Mouse (Mus musculus): ENCODE data around the gene Pcdh18.

- no peak for TF ChIP-seq POLR2A (IDR thresholded peaks at IDR 0.05; ENCODE audit: extremely low read depth, insufficient read depth, low read length)
- TF ChIP-seq CTCF (IDR thresholded peaks at IDR 0.05; ENCODE audit: low read depth, low read length): no peak
Observed at GRCm38 (mm10) chr3:49756870-49757625, at the start of gene Pcdh18.
